Mouse (Mus musculus) olfactory bulb, adult 2 months (tissue): ENCODE measurements around the gene Ldb3. TPM values are rescaled to one million over a fixed set of nuclear protein-coding genes. Genes with fewer than 3 reads are reported as not detected.

Experiments used
- H3K27ac ChIP-seq: fragments of 200-500 bp; 2 replicates; pipeline ENCODE4 v1.5.1; 2012; ENCODE audit warnings: low read depth, low read length; ENCODE audit not compliant: insufficient read depth
- H3K4me1 ChIP-seq: fragments of 200-500 bp; 2 replicates; pipeline ENCODE4 v1.6.1; 2012; ENCODE audit warnings: low read length; ENCODE audit not compliant: control insufficient read depth, insufficient read depth
- H3K4me3 ChIP-seq: fragments of 200-500 bp; 2 replicates; pipeline ENCODE4 v1.5.1; 2012; ENCODE audit warnings: mild to moderate bottlenecking, low read depth, low read length, moderate library complexity; ENCODE audit not compliant: insufficient read depth
- CTCF ChIP-seq: fragments of 200-500 bp; IDR thresholded peaks from 2 replicates; pipeline ENCODE4 v1.5.1; 2012; ENCODE audit warnings: low read depth, mild to moderate bottlenecking, low read length, moderate library complexity; ENCODE audit not compliant: insufficient read depth
- POLR2A ChIP-seq: fragments of 200-500 bp; IDR thresholded peaks from 2 replicates; pipeline ENCODE4 v1.6.1; 2012; ENCODE audit warnings: mild to moderate bottlenecking, low read depth, low read length, moderate library complexity; ENCODE audit not compliant: insufficient read depth
- WGBS: fragments of 180-500 bp; shearing (Covaris S2); methylation state at CpG from one replicate; pipeline ENCODE4 v1.1.7; 2018; 5-methylcytosine and 5-hydroxymethylcytosine counted together
- polyA plus RNA-seq: library from polyadenylated mRNA; stranded (reverse); fragments of >200 nt; gene quantifications from 2 replicates; pipeline ENCODE4 v1.2.4, GENCODE M21; 2012; ENCODE audit warnings: low replicate concordance; ENCODE audit not compliant: missing spikeins, insufficient read depth, insufficient read length

Gene Ldb3
- polyA plus RNA-seq, 1 experiment: not detected

GRCm38 (mm10) chr14:34532536-34532935 is 55.9 kb downstream of the Ldb3 start:
- peaks cover 9% of the 10 kb centered on the region for H3K4me1 ChIP-seq
- H3K27ac ChIP-seq: no peak overlapping the region
- H3K4me3 ChIP-seq: no peak overlapping the region
- 88% methylated on average over 6 of the region's 6 CpGs for WGBS
- no peak for TF ChIP-seq POLR2A
- TF ChIP-seq CTCF: no peak

GRCm38 (mm10) chr14:34528804-34529203 is 59.7 kb downstream of the Ldb3 start:
- Histone ChIP-seq H3K4me1 (peaks cover 9% of the 10 kb centered on the region), H3K27ac (no peak overlapping the region), H3K4me3 (no peak overlapping the region)
- TF ChIP-seq CTCF (no peak), POLR2A (no peak)
- WGBS: 28% methylated on average over 8 of the region's 8 CpGs

- H3K4me3 ChIP-seq: no peak within 1 kb of the TSS
- 86% methylated on average over 8 of the region's 8 CpGs for WGBS
- no peak within 1 kb of the TSS for H3K27ac ChIP-seq
- H3K4me1 ChIP-seq: no peaks in the 10 kb centered on the region; the same call in 1 of the 2 replicates
- TF ChIP-seq CTCF: no peak
- TF ChIP-seq POLR2A: no peak
These were observed 65.8 kb downstream of the Ldb3 start, which contains the start of gene 9230112D13Rik for GRCm38 (mm10) chr14:34522701-34523100. Gene 9230112D13Rik, minus strand, starts transcription at chr14:34522801.

GRCm38 (mm10) chr14:34517959-34518544 is 70.4 kb downstream of the Ldb3 start:
- H3K4me1 ChIP-seq: peaks cover 3% of the 10 kb centered on the region; the same call in 1 of the 2 replicates
- WGBS: 92% methylated on average over 8 of the region's 8 CpGs
- H3K4me3 ChIP-seq: no peak overlapping the region
- TF ChIP-seq CTCF: no peak
- TF ChIP-seq POLR2A: no peak
- H3K27ac ChIP-seq: no peak overlapping the region

- 89% methylated on average over 10 of the region's 10 CpGs for WGBS
- TF ChIP-seq CTCF (no peak), POLR2A (no peak)
These were observed 71.4 kb downstream of the Ldb3 start for GRCm38 (mm10) chr14:34516960-34517577.

GRCm38 (mm10) chr14:34515860-34516259 is 72.6 kb downstream of the Ldb3 start:
- 94% methylated on average over 5 of the region's 5 CpGs for WGBS
- Histone ChIP-seq H3K27ac (no peak overlapping the region), H3K4me1 (peaks cover 3% of the 10 kb centered on the region; the same call in 1 of the 2 replicates), H3K4me3 (no peak overlapping the region)
- TF ChIP-seq CTCF (no peak), POLR2A (no peak)

More at GRCm38 (mm10) chr14:34516960-34517577, 71.4 kb downstream of the Ldb3 start:
- Histone ChIP-seq H3K27ac (no peak overlapping the region), H3K4me1 (peaks cover 3% of the 10 kb centered on the region; the same call in 1 of the 2 replicates), H3K4me3 (no peak overlapping the region)

- Histone ChIP-seq H3K4me3 (no peak overlapping the region), H3K27ac (no peak overlapping the region), H3K4me1 (peaks cover 3% of the 10 kb centered on the region; the same call in 1 of the 2 replicates)
- TF ChIP-seq CTCF (no peak), POLR2A (no peak)
- 66% methylated on average over 6 of the region's 6 CpGs for WGBS
These were observed 74.4 kb downstream of the Ldb3 start for GRCm38 (mm10) chr14:34514120-34514519.

GRCm38 (mm10) chr14:34512602-34513001 is 75.9 kb downstream of the Ldb3 start:
- WGBS: 95% methylated on average over 4 of the region's 4 CpGs
- TF ChIP-seq CTCF (no peak), POLR2A (no peak)
- H3K4me1 ChIP-seq: peaks cover 6% of the 10 kb centered on the region; the same call in 1 of the 2 replicates

GRCm38 (mm10) chr14:34511901-34512300 is 76.6 kb downstream of the Ldb3 start:
- 59% methylated on average over 11 of the region's 11 CpGs for WGBS
- Histone ChIP-seq H3K4me1 (peaks cover 6% of the 10 kb centered on the region; the same call in 1 of the 2 replicates), H3K4me3 (no peak overlapping the region), H3K27ac (no peak overlapping the region)
- TF ChIP-seq CTCF (no peak), POLR2A (no peak)

More at GRCm38 (mm10) chr14:34512602-34513001, 75.9 kb downstream of the Ldb3 start:
- Histone ChIP-seq H3K27ac (no peak overlapping the region), H3K4me3 (no peak overlapping the region)
